Mouse (Mus musculus) forebrain, embryonic 12.5 days (tissue): Measurements from ENCODE around the gene Kcnk16. TPM values are rescaled to one million over a fixed set of nuclear protein-coding genes. Genes with fewer than 3 reads are reported as not detected.
"Not testable (repeated sequence)": the region's sequence is repeated elsewhere in the genome, so short reads cannot be mapped to it uniquely, and the experiment has no call there.

Source experiments
- ATAC-seq: fragments of 200-750 bp; cut with Nextera tagmentation; 2 replicates; pipeline ENCODE4 v1.8.0; 2017; ENCODE audit warnings: moderate TSS enrichment; ENCODE audit not compliant: low FRiP score
- H3K27ac ChIP-seq: fragments of 300-500 bp; sonication (generic); 2 replicates; pipeline ENCODE4 v1.5.1; 2016; ENCODE audit warnings: mild to moderate bottlenecking
- H3K27me3 ChIP-seq: fragments of 300-500 bp; sonication (generic); 2 replicates; pipeline ENCODE4 v1.6.1; 2016; ENCODE audit warnings: mild to moderate bottlenecking
- H3K36me3 ChIP-seq: fragments of 300-500 bp; sonication (generic); replicated peaks from 2 replicates; pipeline ENCODE4 v1.6.1; 2016; ENCODE audit warnings: mild to moderate bottlenecking
- H3K4me1 ChIP-seq: fragments of 300-500 bp; sonication (generic); 2 replicates; pipeline ENCODE4 v1.6.1; 2016
- H3K4me2 ChIP-seq: fragments of 300-500 bp; sonication (generic); 2 replicates; pipeline ENCODE4 v1.6.1; 2016; ENCODE audit warnings: mild to moderate bottlenecking, moderate library complexity
- H3K4me3 ChIP-seq: fragments of 300-500 bp; sonication (generic); replicated peaks from 2 replicates; pipeline ENCODE4 v1.5.1; 2016; ENCODE audit warnings: mild to moderate bottlenecking
- H3K9ac ChIP-seq: fragments of 300-500 bp; sonication (generic); 2 replicates; pipeline ENCODE4 v1.6.1; 2016; ENCODE audit warnings: mild to moderate bottlenecking
- H3K9me3 ChIP-seq: fragments of 300-500 bp; sonication (generic); 2 replicates; pipeline ENCODE4 v1.6.1; 2016
- WGBS: fragments of 180-500 bp; shearing (Covaris S2); methylation state at CpG from one replicate; pipeline ENCODE4 v1.1.7; 2016; 5-methylcytosine and 5-hydroxymethylcytosine counted together
- polyA plus RNA-seq: library from polyadenylated mRNA; unstranded; fragments of >200 nt; fragmentation: Nextera tagmentation; extraction: Ambion mirVana; gene quantifications from 2 replicates; pipeline ENCODE4 v1.2.1, GENCODE M21; 2016

Kcnk16 gene
- not detected in 2 replicates for polyA plus RNA-seq

- Histone ChIP-seq H3K4me3 (no peak within 1 kb of the TSS), H3K27ac (no peak within 1 kb of the TSS)
- 80% methylated on average over 6 of the region's 6 CpGs for WGBS
Observed at GRCm38 (mm10) chr14:20269082-20269809, at the start of gene Kcnk16. Kcnk16 (minus strand) TSS chr14:20269199.

GRCm38 (mm10) chr14:20315137-20315536, 46.1 kb upstream of the Kcnk16 start:
- Histone ChIP-seq H3K4me2 (no peak overlapping the region), H3K27ac (no peak overlapping the region), H3K4me3 (no peak overlapping the region), H3K4me1 (no peaks in the 10 kb centered on the region), H3K27me3 (no peaks in the 10 kb centered on the region), H3K9me3 (no peaks in the 10 kb centered on the region), H3K36me3 (peaks cover 28% of the 10 kb centered on the region), H3K9ac (no peak overlapping the region)
- WGBS, result 93% methylated on average over 1 of the region's 1 CpGs
- ATAC-seq, result no peak

More at GRCm38 (mm10) chr14:20269082-20269809, at the start of gene Kcnk16:
- Histone ChIP-seq H3K4me2 (no peak within 1 kb of the TSS), H3K4me1 (no peaks in the 10 kb centered on the region), H3K36me3 (no peaks in the 10 kb centered on the region), H3K9me3 (no peaks in the 10 kb centered on the region; the same call in 1 of the 2 replicates), H3K27me3 (no peaks in the 10 kb centered on the region), H3K9ac (no peak within 1 kb of the TSS)
- ATAC-seq, result no peak

GRCm38 (mm10) chr14:20305085-20305484, 36.1 kb upstream of the Kcnk16 start:
- not testable (repeated sequence) for H3K4me3 ChIP-seq, H3K9ac ChIP-seq, H3K27me3 ChIP-seq, ATAC-seq, H3K9me3 ChIP-seq, H3K4me2 ChIP-seq, H3K4me1 ChIP-seq, H3K27ac ChIP-seq
- 58% methylated on average over 2 of the region's 2 CpGs for WGBS
- peaks cover 22% of the 10 kb centered on the region for H3K36me3 ChIP-seq

- H3K27ac ChIP-seq, result no peak overlapping the region
Observed at GRCm38 (mm10) chr14:20298131-20298530, 29.1 kb upstream of the Kcnk16 start.

GRCm38 (mm10) chr14:20297616-20298015, 28.6 kb upstream of the Kcnk16 start:
- Histone ChIP-seq H3K9me3 (no peaks in the 10 kb centered on the region), H3K4me3 (no peak overlapping the region)
- 82% methylated on average over 3 of the region's 3 CpGs for WGBS

More at GRCm38 (mm10) chr14:20298131-20298530, 29.1 kb upstream of the Kcnk16 start:
- 92% methylated on average over 3 of the region's 3 CpGs for WGBS
- Histone ChIP-seq H3K36me3 (no peaks in the 10 kb centered on the region), H3K9me3 (no peaks in the 10 kb centered on the region), H3K9ac (no peak overlapping the region), H3K4me3 (no peak overlapping the region), H3K27me3 (no peaks in the 10 kb centered on the region), H3K4me2 (no peak overlapping the region), H3K4me1 (peaks cover 9% of the 10 kb centered on the region)
- ATAC-seq, result no peak

GRCm38 (mm10) chr14:20294947-20295346, 25.9 kb upstream of the Kcnk16 start:
- H3K9me3 ChIP-seq, result no peaks in the 10 kb centered on the region
- H3K27me3 ChIP-seq, result no peaks in the 10 kb centered on the region
- H3K4me2 ChIP-seq, result peak overlapping the region; percentile 58
- WGBS, result 59% methylated on average over 8 of the region's 8 CpGs
- H3K4me3 ChIP-seq, result peak overlapping the region; percentile 48
- no peak for ATAC-seq
- H3K36me3 ChIP-seq, result no peaks in the 10 kb centered on the region
- peaks cover 5% of the 10 kb centered on the region for H3K4me1 ChIP-seq
- H3K9ac ChIP-seq, result peak overlapping the region; percentile 56; the same call in 1 of the 2 replicates
- no peak overlapping the region for H3K27ac ChIP-seq

More at GRCm38 (mm10) chr14:20297616-20298015, 28.6 kb upstream of the Kcnk16 start:
- ATAC-seq, result no peak
- no peak overlapping the region for H3K4me2 ChIP-seq
- no peak overlapping the region for H3K9ac ChIP-seq
- H3K36me3 ChIP-seq, result no peaks in the 10 kb centered on the region
- H3K27ac ChIP-seq, result no peak overlapping the region
- no peaks in the 10 kb centered on the region for H3K27me3 ChIP-seq
- H3K4me1 ChIP-seq, result peaks cover 5% of the 10 kb centered on the region

GRCm38 (mm10) chr14:20294117-20294892, 25.3 kb upstream of the Kcnk16 start, which contains the start of gene Nudt13:
Nudt13 (plus strand) TSS chr14:20294697.
- WGBS, result 24% methylated on average over 14 of the region's 14 CpGs
- Histone ChIP-seq H3K4me3 (peak within 1 kb of the TSS; percentile 48), H3K4me1 (peaks cover 5% of the 10 kb centered on the region), H3K36me3 (no peaks in the 10 kb centered on the region), H3K27ac (no peak within 1 kb of the TSS), H3K9me3 (no peaks in the 10 kb centered on the region), H3K4me2 (peak within 1 kb of the TSS; percentile 58), H3K27me3 (no peaks in the 10 kb centered on the region), H3K9ac (peak within 1 kb of the TSS; percentile 56; the same call in 1 of the 2 replicates)
- ATAC-seq, result peak; percentile 96

GRCm38 (mm10) chr14:20291391-20291790, 22.4 kb upstream of the Kcnk16 start:
- no peaks in the 10 kb centered on the region for H3K27me3 ChIP-seq
- H3K9ac ChIP-seq, result no peak overlapping the region
- H3K4me2 ChIP-seq, result no peak overlapping the region
- H3K4me1 ChIP-seq, result peaks cover 5% of the 10 kb centered on the region
- no peak overlapping the region for H3K4me3 ChIP-seq
- ATAC-seq, result no peak
- H3K36me3 ChIP-seq, result no peaks in the 10 kb centered on the region
- 44% methylated on average over 4 of the region's 4 CpGs for WGBS
- H3K9me3 ChIP-seq, result no peaks in the 10 kb centered on the region
- H3K27ac ChIP-seq, result 0 out of 2 replicates have a peak overlapping the region, but pooled peaks have one; percentile 36

- Histone ChIP-seq H3K27me3 (no peaks in the 10 kb centered on the region), H3K9ac (no peak overlapping the region), H3K4me1 (no peaks in the 10 kb centered on the region), H3K27ac (no peak overlapping the region), H3K36me3 (no peaks in the 10 kb centered on the region), H3K9me3 (no peaks in the 10 kb centered on the region), H3K4me3 (no peak overlapping the region), H3K4me2 (no peak overlapping the region)
- WGBS, result 90% methylated on average over 6 of the region's 6 CpGs
- no peak for ATAC-seq
Observed at GRCm38 (mm10) chr14:20268421-20268820, 578 bp downstream of the Kcnk16 start.

GRCm38 (mm10) chr14:20262346-20262745, 6.7 kb downstream of the Kcnk16 start:
- H3K9me3 ChIP-seq, result no peaks in the 10 kb centered on the region
- 77% methylated on average over 4 of the region's 4 CpGs for WGBS
- peaks cover 18% of the 10 kb centered on the region; the same call in 1 of the 2 replicates for H3K27me3 ChIP-seq
- no peaks in the 10 kb centered on the region for H3K4me1 ChIP-seq
- H3K4me2 ChIP-seq, result no peak overlapping the region
- H3K4me3 ChIP-seq, result no peak overlapping the region
- H3K9ac ChIP-seq, result no peak overlapping the region
- ATAC-seq, result no peak
- H3K27ac ChIP-seq, result no peak overlapping the region
- no peaks in the 10 kb centered on the region for H3K36me3 ChIP-seq

GRCm38 (mm10) chr14:20258185-20259113, 10.6 kb downstream of the Kcnk16 start:
- Histone ChIP-seq H3K4me2 (no peak overlapping the region), H3K9me3 (no peaks in the 10 kb centered on the region), H3K4me3 (no peak overlapping the region), H3K27me3 (peaks cover 23% of the 10 kb centered on the region; the same call in 1 of the 2 replicates), H3K27ac (no peak overlapping the region), H3K4me1 (no peaks in the 10 kb centered on the region), H3K9ac (no peak overlapping the region), H3K36me3 (no peaks in the 10 kb centered on the region)
- ATAC-seq, result peak; percentile 79
- 56% methylated on average over 8 of the region's 8 CpGs for WGBS
